Mouse (Mus musculus): ENCODE data around the gene H2-DMb2.

- TF ChIP-seq EP300 (IDR thresholded peaks at IDR 0.05; ENCODE audit: insufficient read depth, low read depth, low read length) (0 out of 2 replicates have a peak, but pooled peaks have one; percentile 8), CTCF (IDR thresholded peaks at IDR 0.05; ENCODE audit: low read depth, low read length) (no peak), POLR2A (IDR thresholded peaks at IDR 0.05; ENCODE audit: insufficient read depth, low read length) (no peak)
Measured at GRCm38 (mm10) chr17:34118873-34119248, 24.2 kb upstream of the H2-DMb2 start.

All from ES-Bruce4 (cell line).